Comparison of ENCODE assay signal across 8 mouse cellular contexts in the genomic region with DNA sequence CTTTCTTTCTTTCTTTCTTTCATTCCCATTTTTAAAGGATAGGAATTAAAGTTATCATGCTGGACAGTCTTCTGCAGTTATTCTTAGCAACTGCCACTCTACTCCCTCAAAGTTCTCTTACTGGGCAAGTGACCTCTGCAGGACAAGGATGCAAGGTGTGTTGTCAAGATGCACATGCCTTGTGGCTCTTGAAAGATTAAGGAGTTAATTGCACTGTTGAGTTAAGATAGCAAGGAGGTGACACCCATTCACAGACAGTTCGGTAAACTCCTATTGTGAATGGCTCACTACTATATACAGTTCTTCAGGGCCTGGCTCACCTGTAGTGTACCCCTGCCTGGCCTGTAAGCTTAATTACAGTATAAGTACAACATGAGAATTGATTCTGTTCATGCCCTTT. TPM values are rescaled to one million over a fixed set of nuclear protein-coding genes. Genes with fewer than 3 reads are reported as not detected.
A peak's percentile ranks its signal among the peaks of the same experiment; 100 is the strongest.
DNase-seq lines count a peak whose midpoint lies in the region; ATAC-seq lines count a peak whose summit lies in the region.

No protein-coding gene starts in this region.

- no peak for DNase-seq in lung, postnatal 36 days
- no peak for DNase-seq in forebrain, embryonic 11.5 days (ENCODE audit: low spot score)
- DNase-seq in liver: peak; percentile 36
- DNase-seq in left cerebral cortex, postnatal 25 days (ENCODE audit: low spot score in 2 of 2): no peak
- no peak for DNase-seq in cerebellum, postnatal 4 days (ENCODE audit: low spot score in 2 of 2)
- DNase-seq in layer of hippocampus, postnatal 36 days: no peak

- 10% methylated on average over 1 of the region's 1 CpGs for WGBS in lung, embryonic 16.5 days
- WGBS in forebrain, embryonic 11.5 days: 53% methylated on average over 1 of the region's 1 CpGs
- 12% methylated on average over 1 of the region's 1 CpGs for WGBS in stomach, embryonic 16.5 days

- peak overlapping the region; percentile 78 for H3K4me3 ChIP-seq in lung, embryonic 16.5 days (ENCODE audit: low read length)
- H3K4me3 ChIP-seq in forebrain, embryonic 11.5 days (ENCODE audit: low read depth, low read length): peak overlapping the region; percentile 93
- peak overlapping the region; percentile 85 for H3K4me3 ChIP-seq in stomach, embryonic 16.5 days (replicated peaks; ENCODE audit: low read length)

- no peak for ATAC-seq in lung, embryonic 16.5 days (ENCODE audit: low read depth)
- no peak for ATAC-seq in forebrain, embryonic 11.5 days (replicated peaks; ENCODE audit: low FRiP score)
- no peak for ATAC-seq in stomach, embryonic 16.5 days (ENCODE audit: insufficient read depth, low FRiP score)

- H3K36me3 ChIP-seq in lung, embryonic 16.5 days (ENCODE audit: control insufficient read depth, insufficient read depth, low read length): no peaks in the 10 kb centered on the region
- no peaks in the 10 kb centered on the region for H3K36me3 ChIP-seq in forebrain, embryonic 11.5 days (ENCODE audit: control insufficient read depth, insufficient read depth, low read length)
- no peaks in the 10 kb centered on the region for H3K36me3 ChIP-seq in stomach, embryonic 16.5 days (ENCODE audit: control insufficient read depth, insufficient read depth, low read length)

- peak overlapping the region; percentile 98 for H3K9ac ChIP-seq in lung, embryonic 16.5 days (ENCODE audit: low read length)
- H3K9ac ChIP-seq in forebrain, embryonic 11.5 days (ENCODE audit: low read length): peak overlapping the region; percentile 96
- peak overlapping the region; percentile 96 for H3K9ac ChIP-seq in stomach, embryonic 16.5 days (ENCODE audit: low read length)

- no peaks in the 10 kb centered on the region for H3K9me3 ChIP-seq in lung, embryonic 16.5 days (ENCODE audit: control insufficient read depth, low read length)
- no peaks in the 10 kb centered on the region for H3K9me3 ChIP-seq in forebrain, embryonic 11.5 days (ENCODE audit: control insufficient read depth, low read length)
- H3K9me3 ChIP-seq in stomach, embryonic 16.5 days (replicated peaks; ENCODE audit: control insufficient read depth, low read length): no peaks in the 10 kb centered on the region

- intact Hi-C loops in left cerebral cortex, postnatal 25 days (cut with DNase I): loop anchor here (2.0 kb wide), 1 partner anchor 35 kb away; no protein-coding TSS in a partner anchor

- H3K4me1 ChIP-seq in lung, embryonic 16.5 days (replicated peaks; ENCODE audit: control insufficient read depth, insufficient read depth, low read length): peaks cover 18% of the 10 kb centered on the region
- peaks cover 8% of the 10 kb centered on the region for H3K4me1 ChIP-seq in forebrain, embryonic 11.5 days (replicated peaks; ENCODE audit: control insufficient read depth, insufficient read depth, low read length)
- H3K4me1 ChIP-seq in stomach, embryonic 16.5 days (ENCODE audit: control insufficient read depth, insufficient read depth, low read length): peaks cover 21% of the 10 kb centered on the region

- no peak overlapping the region for H3K27ac ChIP-seq in lung, embryonic 16.5 days (ENCODE audit: low read length)
- H3K27ac ChIP-seq in forebrain, embryonic 11.5 days (ENCODE audit: low read depth, low read length): no peak overlapping the region
- H3K27ac ChIP-seq in stomach, embryonic 16.5 days (ENCODE audit: low read length): no peak overlapping the region

- no peaks in the 10 kb centered on the region for H3K27me3 ChIP-seq in lung, embryonic 16.5 days (ENCODE audit: control insufficient read depth, insufficient read depth, low read depth, low read length)
- no peaks in the 10 kb centered on the region for H3K27me3 ChIP-seq in forebrain, embryonic 11.5 days (ENCODE audit: control insufficient read depth, insufficient read depth, low read length)
- no peaks in the 10 kb centered on the region for H3K27me3 ChIP-seq in stomach, embryonic 16.5 days (ENCODE audit: control insufficient read depth, insufficient read depth, low read length)

- peak overlapping the region; percentile 69 for H3K4me2 ChIP-seq in lung, embryonic 16.5 days (ENCODE audit: low read depth, low read length)
- H3K4me2 ChIP-seq in forebrain, embryonic 11.5 days (ENCODE audit: low read depth, low read length, severe bottlenecking): peak overlapping the region; percentile 85
- H3K4me2 ChIP-seq in stomach, embryonic 16.5 days (ENCODE audit: low read depth, low read length): peak overlapping the region; percentile 88

RNA-seq across cellular contexts. Expression of gene Canx, which starts 1.6 kb away (rescaled TPM):
- polyA plus RNA-seq in lung, embryonic 16.5 days (2015; fragmentation: Nextera tagmentation; extraction: Ambion mirVana): 329 and 349 TPM in 2 replicates
- 235 and 248 TPM in 2 replicates for polyA plus RNA-seq in forebrain, embryonic 11.5 days (2014; fragmentation: Nextera tagmentation; extraction: Ambion mirVana)
- polyA plus RNA-seq in stomach, embryonic 16.5 days (2015; fragmentation: Nextera tagmentation; extraction: Ambion mirVana): 341 and 342 TPM in 2 replicates
- 100 to 1,000 TPM; 432 to 442 TPM for total RNA-seq in left cerebral cortex, postnatal 25 days (2021)
- total RNA-seq in layer of hippocampus, postnatal 36 days (2021): 100 to 1,000 TPM; 425 to 428 TPM

RNA-seq across cellular contexts. Expression of gene Cby3, which starts 30.4 kb away (rescaled TPM):
- 0.43 and 0.45 TPM in 2 replicates for polyA plus RNA-seq in lung, embryonic 16.5 days (2015; fragmentation: Nextera tagmentation; extraction: Ambion mirVana)
- polyA plus RNA-seq in forebrain, embryonic 11.5 days (2014; fragmentation: Nextera tagmentation; extraction: Ambion mirVana): 0.47 TPM in 1 of 2 replicates, not detected in the other
- polyA plus RNA-seq in stomach, embryonic 16.5 days (2015; fragmentation: Nextera tagmentation; extraction: Ambion mirVana): 0.19 and 0.46 TPM in 2 replicates
- total RNA-seq in left cerebral cortex, postnatal 25 days (2021): under 1 TPM in 1 of 2 experiments, not detected in 1; 0.50 TPM
- total RNA-seq in layer of hippocampus, postnatal 36 days (2021): not detected

RNA-seq across cellular contexts. Expression of gene Maml1, which starts 31.7 kb away (rescaled TPM):
- polyA plus RNA-seq in lung, embryonic 16.5 days (2015; fragmentation: Nextera tagmentation; extraction: Ambion mirVana): 5.2 and 5.9 TPM in 2 replicates
- polyA plus RNA-seq in forebrain, embryonic 11.5 days (2014; fragmentation: Nextera tagmentation; extraction: Ambion mirVana): 10.0 and 11.9 TPM in 2 replicates
- 4.1 and 4.7 TPM in 2 replicates for polyA plus RNA-seq in stomach, embryonic 16.5 days (2015; fragmentation: Nextera tagmentation; extraction: Ambion mirVana)
- total RNA-seq in left cerebral cortex, postnatal 25 days (2021): 10 to 100 TPM in 1 of 2 experiments, 1 to 10 TPM in 1; 9.5 to 10.1 TPM
- 10 to 100 TPM in 1 of 2 experiments, 1 to 10 TPM in 1; 8.8 to 10.5 TPM for total RNA-seq in layer of hippocampus, postnatal 36 days (2021)

RNA-seq across cellular contexts. Expression of gene Hnrnph1, which starts 52.9 kb away (rescaled TPM):
- 474 and 483 TPM in 2 replicates for polyA plus RNA-seq in lung, embryonic 16.5 days (2015; fragmentation: Nextera tagmentation; extraction: Ambion mirVana)
- polyA plus RNA-seq in forebrain, embryonic 11.5 days (2014; fragmentation: Nextera tagmentation; extraction: Ambion mirVana): 833 and 855 TPM in 2 replicates
- polyA plus RNA-seq in stomach, embryonic 16.5 days (2015; fragmentation: Nextera tagmentation; extraction: Ambion mirVana): 346 and 352 TPM in 2 replicates
- 100 to 1,000 TPM; 220 to 248 TPM for total RNA-seq in left cerebral cortex, postnatal 25 days (2021)
- 100 to 1,000 TPM; 303 to 325 TPM for total RNA-seq in layer of hippocampus, postnatal 36 days (2021)
